Mouse (Mus musculus) liver, embryonic 16.5 days (tissue): ENCODE measurements around the gene Farsb. TPM values are rescaled to one million over a fixed set of nuclear protein-coding genes. Genes with fewer than 3 reads are reported as not detected.

Experiments
- ATAC-seq: fragments of 200-750 bp; cut with Nextera tagmentation; 2 replicates; pipeline ENCODE4 v1.8.0; 2017; ENCODE audit warnings: low read depth, mild to moderate bottlenecking, moderate number of reproducible peaks, moderate library complexity
- H3K27ac ChIP-seq: fragments of 300-500 bp; sonication (generic); 2 replicates; pipeline ENCODE4 v1.5.1; 2014; ENCODE audit warnings: mild to moderate bottlenecking, low read length
- H3K27me3 ChIP-seq: fragments of 300-500 bp; sonication (generic); 2 replicates; pipeline ENCODE4 v1.6.1; 2014; ENCODE audit warnings: low read depth, low read length, mixed read lengths; ENCODE audit not compliant: control insufficient read depth, insufficient read depth
- H3K36me3 ChIP-seq: fragments of 300-500 bp; sonication (generic); 2 replicates; pipeline ENCODE4 v1.6.1; 2014; ENCODE audit warnings: mild to moderate bottlenecking; ENCODE audit not compliant: control insufficient read depth, insufficient read depth
- H3K4me1 ChIP-seq: fragments of 300-500 bp; sonication (generic); 2 replicates; pipeline ENCODE4 v1.6.1; 2014; ENCODE audit warnings: low read depth, low read length, mixed read lengths; ENCODE audit not compliant: control insufficient read depth
- H3K4me2 ChIP-seq: fragments of 300-500 bp; sonication (generic); 2 replicates; pipeline ENCODE4 v1.6.1; 2014; ENCODE audit warnings: low read depth, low read length, mixed read lengths
- H3K4me3 ChIP-seq: fragments of 300-500 bp; sonication (generic); 2 replicates; pipeline ENCODE4 v1.5.1; 2014; ENCODE audit warnings: low read depth, mild to moderate bottlenecking, low read length
- H3K9ac ChIP-seq: fragments of 300-500 bp; sonication (generic); 2 replicates; pipeline ENCODE4 v1.6.1; 2014; ENCODE audit warnings: low read depth, low read length
- H3K9me3 ChIP-seq: fragments of 300-500 bp; sonication (generic); replicated peaks from 2 replicates; pipeline ENCODE4 v1.6.1; 2016; ENCODE audit warnings: low read length; ENCODE audit not compliant: control insufficient read depth
- WGBS: fragments of 180-500 bp; shearing (Covaris S2); extraction: QIAGEN DNeasy Blood & Tissue Kit; methylation state at CpG from one replicate; pipeline ENCODE4 v1.1.7; 2014; ENCODE audit not compliant: insufficient replicate concordance; 5-methylcytosine and 5-hydroxymethylcytosine counted together
- polyA plus RNA-seq: library from polyadenylated mRNA; unstranded; fragments of >200 nt; fragmentation: Nextera tagmentation; extraction: Ambion mirVana; gene quantifications from 2 replicates; pipeline ENCODE4 v1.2.1, GENCODE M21; 2015

Gene Farsb
- polyA plus RNA-seq, 1 experiment from 2014 or later: 79.1 TPM

- Histone ChIP-seq H3K4me1 (no peaks in the 10 kb centered on the region), H3K27me3 (no peaks in the 10 kb centered on the region), H3K4me2 (no peak overlapping the region), H3K27ac (no peak overlapping the region), H3K36me3 (no peaks in the 10 kb centered on the region), H3K9ac (no peak overlapping the region), H3K9me3 (no peaks in the 10 kb centered on the region), H3K4me3 (no peak overlapping the region)
- WGBS: 58% methylated on average over 8 of the region's 8 CpGs
- ATAC-seq: no peak
These were observed 93.4 kb downstream of the Farsb start for GRCm38 (mm10) chr1:78395191-78395735.

GRCm38 (mm10) chr1:78388848-78389247 lies 99.8 kb downstream of the Farsb start:
- WGBS: 43% methylated on average over 3 of the region's 3 CpGs
- Histone ChIP-seq H3K4me3 (no peak overlapping the region), H3K9ac (no peak overlapping the region), H3K27ac (no peak overlapping the region), H3K4me2 (no peak overlapping the region), H3K36me3 (no peaks in the 10 kb centered on the region), H3K27me3 (no peaks in the 10 kb centered on the region), H3K9me3 (no peaks in the 10 kb centered on the region), H3K4me1 (no peaks in the 10 kb centered on the region)
- ATAC-seq: no peak

DNA sequence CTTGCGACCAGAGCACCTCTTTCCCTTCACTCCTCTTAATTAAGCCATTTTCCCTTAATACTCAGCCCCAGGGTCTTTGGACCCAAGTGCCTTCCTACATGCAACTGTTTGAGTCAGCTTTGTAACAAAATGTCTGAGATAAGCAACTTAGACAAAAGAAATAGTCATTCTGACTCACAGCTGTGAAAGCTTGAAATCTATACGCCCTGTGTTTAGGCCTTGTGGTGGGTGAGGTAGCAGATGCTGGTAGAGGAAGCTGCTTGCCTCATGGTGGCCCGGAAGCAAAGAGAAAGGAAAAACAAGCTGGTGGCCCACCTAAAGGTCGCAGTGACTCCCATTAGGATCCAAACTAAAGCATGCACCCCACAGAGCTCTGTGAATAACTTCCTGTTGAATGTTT lies 100.8 kb downstream of the Farsb start:
- no peak overlapping the region for H3K9ac ChIP-seq
- H3K9me3 ChIP-seq: no peaks in the 10 kb centered on the region
- WGBS: 45% methylated on average over 4 of the region's 4 CpGs
- no peak overlapping the region for H3K27ac ChIP-seq
- no peak overlapping the region for H3K4me3 ChIP-seq
- no peaks in the 10 kb centered on the region for H3K36me3 ChIP-seq
- no peak overlapping the region for H3K4me2 ChIP-seq
- ATAC-seq: no peak
- H3K27me3 ChIP-seq: no peaks in the 10 kb centered on the region
- H3K4me1 ChIP-seq: no peaks in the 10 kb centered on the region

DNA sequence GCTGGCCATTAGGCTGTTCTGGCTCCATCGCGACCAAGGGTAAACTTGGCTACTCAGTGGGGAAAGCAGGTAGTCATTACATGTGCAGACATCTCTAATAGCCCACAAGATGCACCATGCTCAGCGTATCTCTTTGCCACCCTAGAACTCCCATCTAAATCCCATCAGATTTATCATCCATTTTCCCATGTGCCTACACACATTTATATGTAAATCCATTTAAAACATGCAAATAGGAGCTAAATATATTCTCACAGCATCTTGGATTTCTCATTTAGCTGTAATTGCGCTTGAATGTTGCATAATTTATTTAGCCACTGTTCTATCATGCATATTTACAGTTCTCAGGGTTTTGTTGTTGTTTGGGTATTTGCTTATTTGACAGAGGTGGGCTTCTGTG lies 107.7 kb downstream of the Farsb start:
- 69% methylated on average over 4 of the region's 4 CpGs for WGBS
- no peak overlapping the region for H3K4me2 ChIP-seq
- no peak overlapping the region for H3K4me3 ChIP-seq
- H3K9me3 ChIP-seq: no peaks in the 10 kb centered on the region
- H3K4me1 ChIP-seq: no peaks in the 10 kb centered on the region
- no peaks in the 10 kb centered on the region for H3K27me3 ChIP-seq
- H3K36me3 ChIP-seq: no peaks in the 10 kb centered on the region
- H3K9ac ChIP-seq: no peak overlapping the region
- ATAC-seq: no peak
- H3K27ac ChIP-seq: no peak overlapping the region

GRCm38 (mm10) chr1:78375058-78375457 lies 113.6 kb downstream of the Farsb start:
- no peak for ATAC-seq
- H3K4me2 ChIP-seq: no peak overlapping the region
- H3K4me1 ChIP-seq: no peaks in the 10 kb centered on the region
- H3K36me3 ChIP-seq: no peaks in the 10 kb centered on the region
- no peak overlapping the region for H3K4me3 ChIP-seq
- 67% methylated on average over 3 of the region's 3 CpGs for WGBS
- no peaks in the 10 kb centered on the region for H3K27me3 ChIP-seq
- no peaks in the 10 kb centered on the region for H3K9me3 ChIP-seq
- H3K9ac ChIP-seq: no peak overlapping the region
- H3K27ac ChIP-seq: no peak overlapping the region

DNA sequence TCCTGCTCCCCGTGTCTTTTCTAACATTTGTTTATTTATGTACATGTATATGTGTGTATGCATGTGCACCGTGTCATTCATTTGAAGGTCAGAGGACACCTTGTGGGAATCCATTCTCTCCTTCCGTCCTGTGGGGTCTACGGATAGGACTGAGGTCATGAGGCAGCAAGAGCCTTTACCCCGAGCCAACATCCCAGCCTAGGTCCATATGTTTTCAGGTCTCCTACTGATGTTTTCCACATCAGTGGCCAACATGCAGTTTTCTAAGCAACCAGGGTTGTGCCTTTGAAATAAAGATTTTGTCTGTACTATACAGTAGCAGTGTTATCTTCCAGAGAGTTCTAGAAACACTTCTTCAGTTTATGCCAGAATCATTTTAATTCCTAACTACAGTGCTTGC lies 114.9 kb downstream of the Farsb start:
- WGBS: 71% methylated on average over 5 of the region's 5 CpGs
- H3K27me3 ChIP-seq: no peaks in the 10 kb centered on the region
- H3K9me3 ChIP-seq: no peaks in the 10 kb centered on the region
- ATAC-seq: no peak
- no peak overlapping the region for H3K27ac ChIP-seq
- H3K9ac ChIP-seq: no peak overlapping the region
- H3K36me3 ChIP-seq: no peaks in the 10 kb centered on the region
- no peak overlapping the region for H3K4me3 ChIP-seq
- no peak overlapping the region for H3K4me2 ChIP-seq
- no peaks in the 10 kb centered on the region for H3K4me1 ChIP-seq

DNA sequence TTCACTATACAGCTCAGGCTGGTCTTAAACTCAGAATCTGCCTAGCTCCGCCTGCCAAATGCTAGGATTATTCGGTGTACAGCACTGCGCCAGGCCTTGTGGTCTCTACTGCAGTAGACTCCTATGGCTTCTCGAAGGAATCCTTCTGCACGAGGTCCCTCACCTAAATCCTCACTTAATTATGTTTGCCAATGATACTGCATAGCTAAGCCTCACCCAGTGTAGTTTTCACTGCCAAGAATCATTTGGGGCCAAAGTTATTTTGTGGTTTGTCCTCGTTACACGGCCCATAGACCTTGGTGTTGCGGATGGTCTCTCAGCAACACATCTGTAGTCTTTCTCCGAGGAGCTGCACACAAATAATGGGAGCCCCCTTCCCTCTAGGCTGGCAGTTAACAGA lies 116.4 kb downstream of the Farsb start:
- H3K9ac ChIP-seq: no peak overlapping the region
- H3K27ac ChIP-seq: no peak overlapping the region
- H3K4me2 ChIP-seq: no peak overlapping the region
- H3K4me3 ChIP-seq: no peak overlapping the region
- no peaks in the 10 kb centered on the region for H3K27me3 ChIP-seq
- ATAC-seq: no peak
- H3K36me3 ChIP-seq: no peaks in the 10 kb centered on the region
- no peaks in the 10 kb centered on the region for H3K9me3 ChIP-seq
- no peaks in the 10 kb centered on the region for H3K4me1 ChIP-seq
- 72% methylated on average over 9 of the region's 9 CpGs for whole genome bisulfite sequencing

DNA sequence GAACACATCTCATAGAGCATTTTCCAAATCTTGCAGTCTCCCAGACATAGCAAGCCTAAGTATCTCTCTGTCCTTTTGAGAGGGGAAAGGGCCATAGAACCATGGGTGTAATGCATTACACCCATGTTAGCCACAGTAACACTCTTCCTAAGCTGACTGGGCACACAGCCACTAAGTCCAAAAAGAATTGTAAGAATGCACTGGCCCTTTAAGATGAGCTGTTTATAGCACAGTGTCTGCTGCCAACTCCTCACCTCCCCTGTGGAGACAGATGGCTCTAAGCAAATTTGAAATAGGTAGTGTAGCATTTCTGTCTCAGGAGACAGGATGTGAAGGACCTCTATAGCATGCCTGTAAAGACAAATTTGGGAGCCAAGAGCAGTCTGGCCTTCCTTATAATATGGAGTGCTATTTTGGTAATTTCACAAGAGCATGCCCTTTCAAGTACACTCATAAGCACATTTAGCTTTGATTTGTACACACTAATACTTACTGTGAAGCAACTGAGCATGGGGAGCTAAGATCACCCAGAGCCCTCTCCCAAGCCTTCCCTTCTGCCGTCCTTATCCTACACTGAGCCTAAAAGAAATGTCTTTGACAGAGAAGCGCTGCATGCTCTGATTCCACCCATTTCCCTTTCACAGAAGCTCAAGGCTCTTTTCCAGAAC lies 117.0 kb downstream of the Farsb start:
- Histone ChIP-seq H3K4me3 (no peak overlapping the region), H3K4me1 (no peaks in the 10 kb centered on the region), H3K9ac (no peak overlapping the region), H3K9me3 (no peaks in the 10 kb centered on the region), H3K4me2 (no peak overlapping the region), H3K36me3 (no peaks in the 10 kb centered on the region), H3K27ac (no peak overlapping the region), H3K27me3 (no peaks in the 10 kb centered on the region)
- ATAC-seq: no peak
- WGBS: 69% methylated on average over 2 of the region's 2 CpGs

DNA sequence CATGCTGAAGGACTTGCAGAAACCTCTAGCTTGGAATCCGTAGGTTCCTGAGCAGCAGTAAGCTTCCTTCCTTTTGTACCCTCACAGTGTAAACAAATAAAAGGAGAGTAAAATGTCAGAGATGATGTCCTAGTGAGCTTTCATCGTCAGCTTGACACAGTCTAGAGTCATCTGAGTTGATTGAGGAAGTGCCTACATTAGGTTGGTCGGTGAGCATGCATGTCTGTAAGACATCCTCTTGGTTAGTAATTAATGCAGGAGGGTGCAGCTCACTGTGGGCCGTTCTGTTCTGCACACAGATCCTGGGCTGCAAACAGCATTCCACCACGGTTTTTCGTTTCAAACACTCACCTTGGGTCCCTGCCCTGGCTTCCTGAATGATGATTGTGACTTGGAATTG lies 118.6 kb downstream of the Farsb start:
- H3K9ac ChIP-seq: no peak overlapping the region
- H3K36me3 ChIP-seq: no peaks in the 10 kb centered on the region
- H3K4me2 ChIP-seq: no peak overlapping the region
- H3K27me3 ChIP-seq: no peaks in the 10 kb centered on the region
- ATAC-seq: no peak
- no peaks in the 10 kb centered on the region for H3K4me1 ChIP-seq
- 28% methylated on average over 6 of the region's 6 CpGs for WGBS
- H3K27ac ChIP-seq: no peak overlapping the region
- no peak overlapping the region for H3K4me3 ChIP-seq
- no peaks in the 10 kb centered on the region for H3K9me3 ChIP-seq
